Mouse (Mus musculus) lung, postnatal 0 days (tissue): ENCODE measurements at regions not wholly inside any gene's neighbourhood (a gene's known extent, or its start where the extent isn't known, plus 50 kb on each side); places are given as distances from the start of the nearest gene placed in this dataset.

Experiments used
- CTCF ChIP-seq: IDR thresholded peaks from 2 replicates; pipeline ENCODE4 v1.5.1; 2016; ENCODE audit warnings: antibody characterized with exemption, mild to moderate bottlenecking
- EP300 ChIP-seq: IDR thresholded peaks from 2 replicates; pipeline ENCODE4 v1.6.1; 2016; ENCODE audit warnings: antibody characterized with exemption, mild to moderate bottlenecking, control low read depth

- TF ChIP-seq CTCF, result no peak
- TF ChIP-seq EP300, result no peak
Observed at GRCm38 (mm10) chr3:78899446-78900230, 386.7 kb downstream of the Rapgef2 start.
